Mouse (Mus musculus) bone marrow macrophage, adult 2 months (primary cell): ENCODE results near the gene Wdr35. TPM values are rescaled to one million over a fixed set of nuclear protein-coding genes. Genes with fewer than 3 reads are reported as not detected.
"Not testable (repeated sequence)": the region's sequence is repeated elsewhere in the genome, so short reads cannot be mapped to it uniquely, and the experiment has no call there.

Source experiments
- H3K27ac ChIP-seq: 2 replicates; pipeline ENCODE4 v1.5.1; 2012; ENCODE audit warnings: low read depth, low read length; ENCODE audit not compliant: insufficient read depth
- H3K4me1 ChIP-seq: 2 replicates; pipeline ENCODE4 v1.6.1; 2012; ENCODE audit warnings: low read length; ENCODE audit not compliant: control insufficient read depth, insufficient read depth
- H3K4me3 ChIP-seq: 2 replicates; pipeline ENCODE4 v1.5.1; 2012; ENCODE audit warnings: mild to moderate bottlenecking, low read length, moderate library complexity; ENCODE audit not compliant: insufficient read depth
- CTCF ChIP-seq: IDR thresholded peaks from 2 replicates; pipeline ENCODE4 v1.5.1; 2012; ENCODE audit warnings: low read depth, mild to moderate bottlenecking, low read length, moderate library complexity
- POLR2A ChIP-seq: IDR thresholded peaks from 2 replicates; pipeline ENCODE4 v1.6.1; 2012; ENCODE audit warnings: mild to moderate bottlenecking, low read depth, low read length, borderline replicate concordance
- polyA plus RNA-seq: library from polyadenylated mRNA; stranded (reverse); fragments of >200 nt; gene quantifications from 2 replicates; pipeline ENCODE4 v1.2.4, GENCODE M21; 2012; ENCODE audit not compliant: missing spikeins, insufficient read depth, insufficient read length

Gene Wdr35
- polyA plus RNA-seq, result 3.2 and 3.4 TPM in 2 replicates

DNA sequence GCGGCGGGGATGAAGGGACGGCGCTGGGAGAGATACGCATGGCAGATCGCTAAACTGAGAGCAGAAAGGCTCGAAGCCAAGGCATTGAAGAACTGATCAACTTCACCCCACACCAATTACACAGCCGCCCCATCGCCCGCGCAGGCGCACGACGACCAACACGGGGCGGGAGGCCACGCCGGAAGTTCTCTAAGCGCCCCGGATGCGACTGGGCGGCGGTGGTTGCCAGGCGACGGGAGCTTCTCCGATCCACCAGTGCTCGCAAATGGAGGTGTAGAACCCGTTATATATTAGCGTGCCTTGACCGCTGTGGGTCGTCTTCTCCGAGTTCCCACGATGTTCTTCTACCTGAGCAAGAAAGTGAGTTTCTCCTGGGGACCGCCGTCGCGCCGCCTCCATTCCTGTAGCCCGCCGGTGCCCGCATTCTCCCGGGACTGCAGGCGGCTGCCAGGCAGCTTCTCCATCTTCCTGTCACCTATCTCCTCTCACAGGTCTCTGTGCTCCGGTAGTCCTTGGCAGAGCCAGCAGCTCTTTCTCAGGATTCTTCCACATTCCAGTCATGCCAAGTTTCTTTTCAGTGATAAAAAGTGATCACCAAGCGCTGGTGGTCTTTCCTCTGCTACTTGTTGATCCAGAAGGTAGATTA, at the start of gene Wdr35:
Gene Wdr35 (plus strand): TSS at position 73 of the 646 bp plus-strand sequence.
- Histone ChIP-seq H3K4me3 (peak within 1 kb of the TSS; percentile 70), H3K27ac (no peak within 1 kb of the TSS; the same call in 1 of the 2 replicates), H3K4me1 (peaks cover 14% of the 10 kb centered on the region)
- no peak for TF ChIP-seq POLR2A
- TF ChIP-seq CTCF, result no peak

DNA sequence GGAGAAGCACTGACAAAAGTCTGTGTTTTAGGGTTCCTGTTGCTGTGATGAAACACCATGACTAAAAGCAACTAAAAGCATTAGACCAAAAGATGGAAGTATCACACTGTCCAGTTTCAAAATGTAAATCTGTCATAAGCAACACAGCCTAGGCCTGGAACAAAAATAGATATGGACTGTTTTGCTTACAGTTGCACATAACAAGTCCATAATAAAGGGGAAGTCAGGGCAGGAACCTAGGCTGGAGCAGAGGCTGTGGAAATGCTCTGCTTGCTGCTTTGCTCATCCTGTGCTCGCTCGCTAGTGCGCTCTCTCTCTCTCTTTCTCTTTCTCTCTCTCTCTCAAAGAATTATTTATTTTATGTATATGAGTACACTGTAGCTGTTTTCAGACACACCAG, 46.0 kb upstream of the Wdr35 start:
- H3K4me1 ChIP-seq, result peaks cover 50% of the 10 kb centered on the region
- H3K27ac ChIP-seq, result peak overlapping the region; percentile 87
- TF ChIP-seq CTCF (no peak), POLR2A (no peak)
- peak overlapping the region; percentile 57 for H3K4me3 ChIP-seq

DNA sequence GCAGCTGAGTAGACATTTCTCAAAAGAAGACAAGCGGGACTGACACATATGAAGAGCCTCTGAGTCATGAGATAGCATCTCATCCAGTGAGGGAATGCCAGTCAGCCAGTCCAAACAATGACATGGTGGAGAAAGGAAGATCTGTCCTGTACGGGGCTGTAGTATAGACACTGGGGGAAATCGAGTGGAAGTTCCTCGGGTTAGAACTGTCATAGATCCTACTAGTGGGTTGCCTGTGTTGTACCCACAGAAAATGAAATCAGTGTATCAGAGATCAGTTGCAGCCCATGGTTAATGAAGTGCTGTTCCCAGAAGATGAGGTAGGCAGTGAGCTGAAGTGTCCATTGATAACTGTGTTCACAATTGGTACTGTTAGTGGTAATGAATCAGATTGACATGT, 44.9 kb upstream of the Wdr35 start:
- Histone ChIP-seq H3K4me1 (peaks cover 51% of the 10 kb centered on the region), H3K27ac (peak overlapping the region; percentile 87), H3K4me3 (no peak overlapping the region)
- no peak for TF ChIP-seq CTCF
- TF ChIP-seq POLR2A, result no peak

DNA sequence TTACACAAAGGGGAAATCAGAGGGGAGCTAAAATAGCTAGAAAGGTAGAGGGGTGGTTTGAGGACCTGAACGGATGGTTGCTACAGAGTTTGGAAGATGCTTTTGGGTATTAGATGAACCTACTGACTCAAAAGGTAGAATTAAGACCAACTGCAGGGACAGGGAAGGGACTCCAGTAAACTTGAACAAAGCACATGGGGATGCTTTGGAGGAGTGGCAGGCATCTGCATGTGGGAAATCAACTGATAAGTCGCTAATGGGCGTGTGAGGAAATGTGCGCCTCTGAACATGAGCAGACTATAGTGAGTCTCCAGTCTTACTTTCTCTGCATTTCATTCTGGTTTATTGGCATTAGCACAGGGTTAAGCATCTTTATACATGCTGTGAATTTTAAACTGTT, 42.6 kb upstream of the Wdr35 start:
- no peak overlapping the region for H3K4me3 ChIP-seq
- H3K4me1 ChIP-seq, result peaks cover 37% of the 10 kb centered on the region
- TF ChIP-seq CTCF (no peak), POLR2A (no peak)

DNA sequence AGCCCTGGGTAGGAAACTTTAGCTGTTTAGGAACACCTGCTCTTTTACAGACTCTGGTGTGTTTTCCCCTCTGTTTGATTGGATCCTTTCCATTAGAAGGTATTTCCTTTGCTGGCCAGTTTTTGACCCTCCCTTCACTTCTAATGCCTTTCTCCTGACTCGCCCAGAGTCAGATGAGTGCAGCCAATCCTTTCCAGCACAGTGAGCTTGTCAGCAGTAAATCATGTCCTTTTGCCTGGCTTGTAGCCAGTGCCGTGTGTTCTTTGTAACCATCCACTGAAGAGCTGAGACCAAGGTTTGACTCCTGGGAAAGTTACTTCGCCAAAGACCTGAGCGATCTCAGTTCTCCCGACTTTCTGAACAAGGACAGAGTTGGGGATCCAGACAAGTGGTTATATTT, 38.3 kb upstream of the Wdr35 start:
- H3K27ac ChIP-seq, result no peak overlapping the region
- TF ChIP-seq CTCF, result no peak
- TF ChIP-seq POLR2A, result no peak

More for the DNA sequence above, 42.6 kb upstream of the Wdr35 start:
- no peak overlapping the region for H3K27ac ChIP-seq

DNA sequence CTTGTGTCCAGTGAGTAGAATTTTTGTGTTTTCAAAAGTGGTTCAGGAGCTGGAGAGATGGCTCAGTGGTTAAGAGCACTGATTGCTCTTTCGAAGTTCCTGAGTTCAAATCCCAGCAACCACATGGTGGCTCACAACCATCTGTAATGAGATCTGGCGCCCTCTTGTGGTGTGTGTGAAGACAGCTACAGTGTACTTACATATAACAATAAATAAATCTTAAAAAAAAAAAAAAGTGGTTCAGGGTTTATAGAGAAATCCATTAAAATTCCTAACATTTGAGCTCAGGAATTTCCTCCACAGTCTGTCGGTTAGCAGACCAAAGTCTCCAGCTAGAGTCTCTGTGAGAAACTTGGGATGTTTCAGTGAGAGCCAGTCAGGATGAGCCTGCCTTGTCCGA, 37.5 kb upstream of the Wdr35 start:
- H3K4me3 ChIP-seq, H3K27ac ChIP-seq: not testable (repeated sequence)
- peaks cover 18% of the 10 kb centered on the region for H3K4me1 ChIP-seq

More for the DNA sequence above, 38.3 kb upstream of the Wdr35 start:
- Histone ChIP-seq H3K4me3 (no peak overlapping the region), H3K4me1 (peaks cover 16% of the 10 kb centered on the region)

DNA sequence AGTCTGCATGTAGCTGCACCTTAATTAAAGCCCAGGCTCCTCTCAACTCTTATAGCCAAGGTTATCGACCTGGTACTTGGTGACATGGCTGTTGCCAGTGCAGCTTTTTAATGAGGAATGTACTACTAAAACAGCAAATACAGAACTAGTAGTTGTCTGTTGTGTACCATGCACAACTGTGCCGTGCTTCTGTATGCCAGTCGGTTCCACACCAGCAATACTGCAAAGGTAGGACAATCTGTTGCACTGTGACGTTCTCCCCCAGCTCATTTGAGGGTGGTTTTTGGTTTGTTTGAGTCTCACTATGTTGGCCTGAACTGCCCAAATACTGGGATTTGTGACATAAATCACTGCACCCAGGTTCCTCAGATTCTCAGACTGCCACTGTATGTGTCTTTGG, 34.2 kb upstream of the Wdr35 start:
- Histone ChIP-seq H3K4me1 (peaks cover 22% of the 10 kb centered on the region), H3K27ac (no peak overlapping the region), H3K4me3 (no peak overlapping the region)
- TF ChIP-seq CTCF (no peak), POLR2A (no peak)

DNA sequence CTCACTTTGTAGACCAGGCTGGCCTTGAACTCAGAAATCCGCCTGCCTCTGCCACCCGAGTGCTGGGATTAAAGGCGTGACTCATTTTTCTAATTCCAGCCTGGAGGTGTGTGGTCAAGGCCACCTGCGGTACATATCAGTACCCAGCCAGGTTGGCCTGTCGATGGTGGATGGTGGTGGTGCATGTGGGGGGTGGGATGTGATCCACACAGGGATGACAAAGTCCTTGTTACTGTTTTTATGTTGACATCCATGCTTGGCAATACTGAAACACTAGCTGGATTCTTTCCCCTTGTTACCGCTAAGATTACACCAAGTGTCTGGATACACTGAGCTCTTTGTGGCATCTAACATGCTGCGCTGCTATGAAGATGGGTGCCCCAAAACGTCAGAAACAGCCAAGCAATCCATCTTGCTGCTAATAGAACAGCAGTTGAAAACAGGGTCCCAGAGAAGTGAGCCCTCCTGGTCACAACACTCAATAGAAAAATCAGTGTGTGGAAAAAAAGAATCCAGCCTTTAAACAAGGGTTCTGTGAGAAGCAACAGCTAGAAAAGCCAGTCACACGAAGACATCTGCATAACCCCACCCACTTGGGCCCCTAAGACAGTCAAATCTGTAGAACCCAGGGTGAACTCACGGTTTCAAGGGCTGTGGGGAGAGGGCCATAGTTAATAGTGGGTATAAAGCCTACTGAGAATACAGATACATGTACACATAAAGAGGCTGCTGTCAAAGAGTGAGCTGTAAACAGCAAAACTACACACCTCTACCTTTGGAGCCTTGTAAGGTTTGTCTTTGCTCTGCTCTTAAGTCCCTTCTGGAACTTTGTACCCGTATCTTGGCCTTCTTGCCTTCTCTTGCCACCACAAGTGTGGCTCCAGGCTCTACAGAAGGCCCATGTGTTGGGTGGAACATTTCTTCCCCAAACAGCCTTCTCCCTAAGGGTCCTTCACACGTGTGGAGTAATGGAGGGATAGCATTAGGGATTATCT, 33.4 kb upstream of the Wdr35 start:
- no peak for TF ChIP-seq POLR2A
- no peak for TF ChIP-seq CTCF
- Histone ChIP-seq H3K4me3 (no peak overlapping the region), H3K4me1 (peaks cover 22% of the 10 kb centered on the region), H3K27ac (no peak overlapping the region)

DNA sequence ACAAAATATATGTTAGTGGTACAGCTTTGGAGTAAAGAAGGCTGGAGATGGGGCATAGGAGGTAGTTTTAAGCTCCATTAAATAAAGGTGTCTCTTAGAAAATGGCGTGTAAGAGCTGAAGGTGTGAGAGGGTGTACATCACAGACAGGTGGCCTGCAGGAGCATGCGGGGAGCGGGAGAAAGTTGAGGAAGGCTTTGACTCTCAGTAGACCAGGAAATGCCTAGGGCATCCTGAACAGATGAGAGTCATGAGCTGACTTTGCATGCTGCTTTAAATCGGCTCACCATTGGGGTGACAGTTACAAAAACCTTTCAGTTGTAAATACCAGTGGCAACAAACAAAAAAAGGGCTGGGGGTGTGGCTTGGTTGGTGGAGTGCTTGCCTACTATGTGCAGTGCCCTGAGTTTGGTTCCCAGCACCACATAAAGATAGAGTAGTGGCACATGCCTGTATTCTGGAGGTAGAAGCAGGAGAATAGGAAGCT, 32.5 kb upstream of the Wdr35 start:
- Histone ChIP-seq H3K4me3 (no peak overlapping the region), H3K27ac (peak overlapping the region; percentile 12), H3K4me1 (peaks cover 25% of the 10 kb centered on the region)
- TF ChIP-seq CTCF, result no peak
- no peak for TF ChIP-seq POLR2A
